Mouse (Mus musculus): ENCODE data around the gene Ccdc87. TPM values are rescaled to one million over a fixed set of nuclear protein-coding genes. Genes with fewer than 3 reads are reported as not detected.
"Not testable (repeated sequence)": the region's sequence is repeated elsewhere in the genome, so short reads cannot be mapped to it uniquely, and the experiment has no call there.

The Ccdc87 gene
- polyA plus RNA-seq, 2 experiments from 2014 or later = not detected

DNA sequence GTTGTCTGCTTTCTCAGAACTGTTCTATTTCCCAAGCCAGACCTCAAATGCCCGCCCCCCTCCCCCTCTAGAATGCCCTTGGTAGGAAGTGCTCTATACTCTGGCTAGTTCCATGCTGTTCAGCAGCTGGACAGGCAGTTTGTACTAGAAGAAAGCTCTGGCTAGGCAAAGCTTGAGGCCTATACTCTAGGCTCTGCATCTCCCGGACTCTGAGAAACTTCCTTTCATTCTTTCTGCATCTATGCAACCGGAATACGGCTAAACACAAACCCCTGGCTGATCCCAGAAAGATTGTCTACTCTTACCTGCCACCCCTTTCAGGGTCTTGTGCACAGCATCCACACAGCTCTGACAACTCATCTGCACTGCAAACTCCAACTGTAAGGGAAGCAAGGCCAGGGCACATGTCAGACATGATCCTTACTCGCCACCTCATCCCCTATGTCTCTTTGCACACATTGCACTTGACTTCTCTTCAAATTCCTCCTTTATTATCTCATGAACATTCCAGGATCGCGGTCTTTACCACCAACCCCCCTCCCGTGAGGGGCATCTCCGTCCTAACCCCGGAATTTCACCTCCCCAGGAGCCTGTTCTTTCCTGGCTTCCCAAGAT is 533 bp upstream of the Ccdc87 start:
- ATAC-seq = no peak

DNA sequence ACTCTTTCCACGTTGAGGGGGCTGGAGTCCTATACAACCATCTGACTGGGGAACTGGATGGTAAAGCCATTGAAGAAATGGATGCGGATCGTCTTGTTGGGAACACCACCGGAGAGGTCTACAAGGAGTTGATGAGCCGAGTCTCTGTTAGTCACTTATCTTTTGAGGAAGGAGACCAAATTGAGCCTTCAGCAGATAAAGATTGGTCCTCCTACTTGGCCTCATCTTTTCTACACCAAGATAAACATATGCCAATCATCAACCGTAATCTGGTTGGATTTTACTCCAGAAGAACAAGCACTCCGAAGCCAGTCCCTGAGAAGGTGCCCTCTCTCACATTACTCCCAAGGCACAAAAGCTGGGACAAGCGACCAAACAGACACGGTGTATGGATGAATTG is 1.7 kb downstream of the Ccdc87 start:
- no peak for ATAC-seq

GRCm38 (mm10) chr19:4842611-4843010 is 3.4 kb downstream of the Ccdc87 start:
- peak; percentile 24 for ATAC-seq

DNA sequence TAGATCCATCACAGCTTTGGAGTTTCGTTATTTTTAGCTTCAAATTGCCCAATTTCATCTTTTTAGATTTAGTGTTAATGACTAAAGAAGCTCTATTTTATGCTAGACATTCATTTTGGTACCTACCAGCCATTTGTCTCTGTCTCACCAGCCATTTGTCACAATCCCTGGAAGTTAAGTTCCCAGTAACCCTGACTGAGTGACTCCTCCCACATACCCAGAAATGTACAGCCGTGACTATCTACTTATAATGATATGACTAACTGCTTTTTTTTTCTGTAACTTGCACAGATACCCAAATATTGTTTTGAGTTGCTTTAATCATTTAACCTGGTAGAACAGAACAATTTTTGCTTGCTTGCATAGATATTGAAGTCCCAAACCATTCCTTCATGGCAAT is 6.7 kb downstream of the Ccdc87 start:
- no peak for ATAC-seq

- ATAC-seq = peak; percentile 65
These were observed 8.3 kb downstream of the Ccdc87 start for GRCm38 (mm10) chr19:4847490-4847889.

DNA sequence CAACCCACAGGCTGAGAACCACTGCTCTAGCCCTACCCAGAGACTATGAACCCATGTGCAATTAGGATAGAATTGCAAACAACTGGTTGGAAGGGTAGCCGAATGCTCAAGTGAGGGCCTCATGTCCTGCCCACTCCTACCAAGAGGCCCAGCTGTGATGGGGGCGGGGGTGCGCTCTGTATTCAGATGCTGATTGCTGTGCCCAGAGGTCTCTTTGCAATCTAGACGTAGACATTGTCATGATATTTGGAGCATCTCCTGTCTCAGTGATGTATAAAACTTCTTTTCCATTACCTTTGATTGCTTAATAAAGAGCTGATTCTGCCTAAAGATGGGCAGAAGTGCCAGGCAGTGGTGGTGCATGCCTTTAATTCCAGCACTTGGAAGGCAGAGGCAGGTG is 10.6 kb downstream of the Ccdc87 start:
- ATAC-seq = no peak

DNA sequence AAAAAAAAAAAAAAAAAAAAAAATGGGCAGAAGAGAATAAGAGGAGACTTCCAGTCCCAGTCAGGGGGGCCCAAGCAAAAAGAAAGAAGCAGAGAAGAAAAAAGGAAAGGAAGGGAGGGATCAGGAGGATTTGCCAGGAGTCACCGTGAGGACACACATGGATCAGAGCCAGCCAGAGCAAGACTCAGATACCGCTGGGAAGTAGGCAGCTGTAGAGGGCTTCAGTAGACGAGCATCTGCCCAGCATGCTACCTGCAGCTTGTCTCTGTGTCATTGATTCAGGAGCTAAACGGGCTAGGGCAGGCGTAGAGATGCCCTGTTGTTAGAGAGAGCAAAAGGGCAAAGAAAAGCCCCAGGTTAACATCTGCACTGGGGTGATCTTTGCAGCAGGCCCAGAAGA is 11.1 kb downstream of the Ccdc87 start:
- no peak for ATAC-seq

- ATAC-seq = no peak
These were observed 15.6 kb downstream of the Ccdc87 start, which contains the start of gene Ctsf for GRCm38 (mm10) chr19:4854552-4855469. Gene Ctsf (plus strand): TSS chr19:4855130.

DNA sequence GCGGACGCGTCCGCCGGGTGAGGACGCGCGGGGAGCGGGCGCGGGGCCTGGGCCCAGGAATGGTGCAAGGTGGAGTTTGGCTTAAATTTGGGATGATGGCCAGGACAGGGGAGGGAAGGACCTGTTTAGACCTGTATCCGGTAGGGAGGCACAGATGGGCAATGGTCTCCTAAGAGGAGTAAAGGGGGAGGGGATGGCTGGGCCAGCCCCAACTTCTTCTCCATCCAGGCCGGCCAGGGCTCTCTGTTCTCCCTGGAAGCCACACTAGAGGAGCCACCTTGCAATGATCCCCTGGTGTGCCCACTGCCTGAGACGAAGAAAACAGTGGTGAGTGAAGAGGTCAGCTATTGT is 16.3 kb downstream of the Ccdc87 start:
- no peak for ATAC-seq

GRCm38 (mm10) chr19:4855951-4856350 is 16.8 kb downstream of the Ccdc87 start:
- no peak for ATAC-seq

GRCm38 (mm10) chr19:4859081-4859480 is 19.9 kb downstream of the Ccdc87 start:
- no peak for ATAC-seq

- ATAC-seq = no peak
These were observed 23.9 kb downstream of the Ccdc87 start for GRCm38 (mm10) chr19:4863048-4863447.

DNA sequence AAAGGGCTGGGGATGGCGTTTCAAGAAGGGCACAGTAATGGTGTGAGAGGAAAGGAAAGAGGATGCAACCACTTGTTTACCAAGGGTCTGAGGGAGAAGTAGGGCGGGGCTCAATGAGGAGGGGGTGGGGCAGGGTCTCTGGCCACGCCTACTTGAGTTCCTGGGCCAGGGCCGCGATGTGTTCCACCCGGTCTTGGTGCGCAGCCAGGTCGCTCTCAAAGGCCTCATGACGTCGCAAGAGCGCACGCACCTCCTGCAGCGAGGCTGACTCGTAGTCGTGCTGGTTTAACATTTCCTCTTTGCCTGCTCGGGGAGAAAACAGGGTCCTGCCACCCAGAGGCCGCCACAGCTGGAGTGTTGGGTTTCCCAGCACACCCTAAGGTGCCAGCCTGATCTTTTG is 26.0 kb downstream of the Ccdc87 start:
- ATAC-seq = no peak

DNA sequence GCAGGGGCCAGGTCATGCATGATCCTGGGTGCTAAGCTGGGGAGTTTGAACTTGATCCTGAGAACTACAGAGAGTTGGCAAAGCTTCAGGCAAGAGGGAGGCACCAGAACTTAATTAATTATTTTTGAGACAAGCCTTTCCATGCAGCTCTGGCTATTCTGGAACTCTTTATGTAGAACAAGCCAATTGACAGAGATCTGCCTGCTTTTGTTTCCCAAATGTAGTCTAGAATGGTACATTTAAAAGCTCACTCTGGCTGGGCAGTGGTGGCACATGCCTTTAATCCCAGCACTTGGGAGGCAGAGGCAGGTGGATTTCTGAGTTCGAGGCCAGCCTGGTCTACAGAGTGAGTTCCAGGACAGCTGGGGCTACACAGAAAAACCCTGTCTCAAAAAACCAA is 35.4 kb downstream of the Ccdc87 start:
- ATAC-seq = not testable (repeated sequence)

GRCm38 (mm10) chr19:4876241-4876640 is 37.1 kb downstream of the Ccdc87 start:
- no peak for ATAC-seq

GRCm38 (mm10) chr19:4876755-4877154 is 37.6 kb downstream of the Ccdc87 start:
- no peak for ATAC-seq

DNA sequence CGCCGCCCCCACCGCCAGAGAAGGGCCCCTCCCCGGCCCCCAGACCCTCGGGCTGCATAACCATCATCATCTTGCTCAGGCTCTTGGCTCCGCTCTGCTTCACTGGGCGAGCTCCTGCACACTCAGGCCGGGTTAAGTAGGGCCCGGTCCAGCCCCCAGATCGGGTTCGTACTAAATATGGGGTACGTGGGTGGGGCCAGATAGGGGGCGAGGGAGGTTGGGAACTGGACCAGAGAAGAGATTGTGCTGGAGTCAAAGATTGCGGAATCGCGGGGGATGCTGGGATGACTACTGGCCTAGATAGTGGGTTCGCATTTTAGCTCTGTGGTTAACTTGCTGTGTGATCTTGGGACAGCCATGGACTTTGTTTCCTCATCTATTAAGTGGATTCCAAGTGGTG is 38.6 kb downstream of the Ccdc87 start, which contains the start of gene Actn3:
Actn3 (minus strand) TSS at position 125 of the 400 bp plus-strand sequence.
- no peak for ATAC-seq

- ATAC-seq = peak; percentile 99
These were observed 39.5 kb downstream of the Ccdc87 start, which contains the start of gene Zdhhc24 for GRCm38 (mm10) chr19:4878405-4879323. Gene Zdhhc24 (plus strand): TSS chr19:4878668.

- no peak for ATAC-seq
These were observed 40.1 kb downstream of the Ccdc87 start for GRCm38 (mm10) chr19:4879324-4879703.

- no peak for ATAC-seq
These were observed 44.8 kb downstream of the Ccdc87 start for GRCm38 (mm10) chr19:4883961-4884360.

DNA sequence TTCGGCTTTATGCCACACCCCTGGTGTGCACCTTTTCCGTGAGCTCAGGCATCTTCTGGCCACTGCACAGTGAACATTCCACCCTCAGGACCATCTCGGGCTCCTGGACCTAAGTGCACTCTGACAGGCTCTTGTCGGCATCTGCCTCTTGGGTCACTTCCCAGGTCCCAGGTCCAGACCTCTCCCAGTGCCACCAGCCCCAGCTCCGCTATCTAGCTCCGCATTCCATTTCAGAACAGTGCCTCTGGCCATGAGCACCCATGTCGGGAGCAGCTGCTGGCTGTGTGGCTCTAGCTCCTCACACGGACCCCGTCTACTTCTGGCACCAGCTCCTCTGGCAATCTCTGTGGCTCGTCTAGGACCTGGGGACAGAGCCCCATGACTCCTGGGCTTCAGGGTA is 50.6 kb downstream of the Ccdc87 start:
- no peak for ATAC-seq

GRCm38 (mm10) chr19:4891798-4892197 is 52.6 kb downstream of the Ccdc87 start:
- ATAC-seq = no peak

Measured in activated CD4-positive, CD25-positive, alpha-beta regulatory T cell, adult 4 months (primary cell).